Mouse (Mus musculus) megakaryocyte, embryonic 14.5 days (primary cell): Measurements from ENCODE around the gene Gm3187. TPM values are rescaled to one million over a fixed set of nuclear protein-coding genes. Genes with fewer than 3 reads are reported as not detected.
"Not testable (repeated sequence)": the region's sequence is repeated elsewhere in the genome, so short reads cannot be mapped to it uniquely, and the experiment has no call there.

Source experiments
- H3K27me3 ChIP-seq: replicated peaks from 2 replicates; pipeline ENCODE3; 2012; ENCODE audit warnings: inconsistent platforms
- H3K36me3 ChIP-seq: replicated peaks from 2 replicates; pipeline ENCODE3; 2012; ENCODE audit warnings: low read length, inconsistent platforms, mixed read lengths
- H3K4me1 ChIP-seq: 2 replicates; pipeline ENCODE4 v1.6.1; 2012; ENCODE audit warnings: inconsistent platforms
- H3K4me3 ChIP-seq: replicated peaks from 2 replicates; pipeline ENCODE3; 2012; ENCODE audit warnings: moderate library complexity, mild to moderate bottlenecking, inconsistent platforms
- H3K9me3 ChIP-seq: 2 replicates; pipeline ENCODE4 v1.6.1; 2012; ENCODE audit warnings: inconsistent platforms
- polyA plus RNA-seq: library from polyadenylated mRNA; stranded (reverse); fragments of >175 nt; gene quantifications from 2 replicates; pipeline ENCODE4 v1.2.3, GENCODE M21; 2012; ENCODE audit warnings: low replicate concordance; ENCODE audit not compliant: insufficient read depth

The Gm3187 gene
- polyA plus RNA-seq, result not detected in 2 replicates

DNA sequence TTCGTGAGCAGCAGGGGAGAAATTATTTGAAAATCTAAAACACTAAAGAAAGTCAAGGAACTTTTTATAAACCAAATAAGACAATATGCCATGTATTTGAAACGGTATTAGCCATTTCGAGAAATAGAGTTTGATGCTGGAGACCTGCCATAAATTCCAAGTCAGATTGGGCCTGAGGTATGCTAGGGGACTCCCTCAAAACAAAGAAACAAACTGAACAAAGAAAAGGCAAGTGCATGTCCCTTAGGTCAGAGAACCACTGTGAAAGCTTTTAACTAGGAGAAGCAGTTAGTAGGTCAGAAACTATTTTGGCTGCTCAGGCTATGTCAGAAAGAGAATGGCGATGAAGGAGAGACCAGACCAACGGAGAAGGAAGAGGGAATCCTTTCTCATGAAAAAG lies at the start of gene Gm3187:
TSS of gene Gm3187 (plus strand) at position 301 of the 400 bp plus-strand sequence.
- H3K9me3 ChIP-seq, H3K4me1 ChIP-seq, H3K36me3 ChIP-seq, H3K27me3 ChIP-seq, H3K4me3 ChIP-seq: not testable (repeated sequence)

GRCm38 (mm10) chr14:5455367-5455766 lies 28.6 kb upstream of the Gm3187 start, which contains the start of gene Gm3194:
Gene Gm3194, minus strand, starts transcription at chr14:5455467.
- H3K36me3 ChIP-seq, H3K4me1 ChIP-seq, H3K4me3 ChIP-seq, H3K27me3 ChIP-seq, H3K9me3 ChIP-seq: not testable (repeated sequence)

DNA sequence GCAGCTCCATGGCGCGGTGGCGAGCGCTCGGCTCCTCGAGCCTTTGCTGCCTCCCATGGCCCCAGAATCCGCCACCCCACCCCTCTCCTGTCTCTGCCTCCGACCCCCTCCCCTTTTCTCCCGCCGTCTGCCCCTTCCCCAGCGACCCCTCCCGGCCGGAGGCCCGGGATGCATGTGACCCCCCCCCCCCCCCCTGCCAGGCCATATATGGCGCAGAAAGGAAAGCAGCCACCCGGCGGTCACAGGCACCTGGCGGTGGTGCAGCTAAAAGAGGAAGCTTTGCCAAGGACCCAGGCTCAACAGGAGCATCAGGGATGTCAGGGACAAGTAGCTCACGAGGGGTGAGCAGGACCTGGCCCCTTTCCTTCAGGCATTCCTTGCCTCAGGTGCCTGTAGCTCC lies 23.5 kb upstream of the Gm3187 start:
- H3K36me3 ChIP-seq, H3K4me1 ChIP-seq, H3K9me3 ChIP-seq, H3K27me3 ChIP-seq, H3K4me3 ChIP-seq: not testable (repeated sequence)

DNA sequence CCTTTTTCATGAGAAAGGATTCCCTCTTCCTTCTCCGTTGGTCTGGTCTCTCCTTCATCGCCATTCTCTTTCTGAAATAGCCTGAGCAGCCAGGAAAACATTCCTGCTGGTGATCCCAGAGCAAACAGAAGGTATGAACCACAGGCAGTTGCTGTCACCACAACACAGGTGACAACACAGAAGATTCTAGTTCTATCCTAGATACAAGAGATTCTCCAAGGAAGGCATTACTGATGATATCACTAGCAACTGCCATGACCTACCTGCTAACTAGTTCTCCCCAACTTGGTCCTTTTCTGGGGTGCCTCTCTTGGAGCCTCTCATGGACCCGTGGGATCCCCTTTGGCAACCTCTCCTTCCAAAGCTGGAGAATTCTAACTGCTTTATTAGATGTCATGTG lies 6.3 kb upstream of the Gm3187 start, which contains the start of gene Gm8246:
TSS of gene Gm8246 (minus strand) at position 101 of the 400 bp plus-strand sequence.
- H3K4me3 ChIP-seq, H3K36me3 ChIP-seq, H3K27me3 ChIP-seq, H3K4me1 ChIP-seq, H3K9me3 ChIP-seq: not testable (repeated sequence)

GRCm38 (mm10) chr14:5501374-5501773 lies 17.4 kb downstream of the Gm3187 start, which contains the start of gene Gm3488:
Gene Gm3488, plus strand, starts transcription at chr14:5501674.
- H3K27me3 ChIP-seq, H3K9me3 ChIP-seq, H3K4me3 ChIP-seq, H3K4me1 ChIP-seq, H3K36me3 ChIP-seq: not testable (repeated sequence)

GRCm38 (mm10) chr14:5538196-5538595 lies 54.2 kb downstream of the Gm3187 start, which contains the start of gene Gm3532:
Gene Gm3532, plus strand, starts transcription at chr14:5538496.
- H3K27me3 ChIP-seq, H3K4me3 ChIP-seq, H3K9me3 ChIP-seq, H3K4me1 ChIP-seq, H3K36me3 ChIP-seq: not testable (repeated sequence)

Other genes starting within 250 kb of the Gm3187 start
- not detected in 2 replicates for gene Gm3526, start 223.6 kb upstream of the Gm3187 start, polyA plus RNA-seq
- gene Gm3542, start 149.3 kb upstream of the Gm3187 start, polyA plus RNA-seq, result not detected in 2 replicates
- gene Gm3500, start 95.2 kb upstream of the Gm3187 start, polyA plus RNA-seq, result not detected in 2 replicates
- gene Gm3194, start 28.7 kb upstream of the Gm3187 start, polyA plus RNA-seq, result not detected in 2 replicates
- gene Gm8246, start 6.4 kb upstream of the Gm3187 start, polyA plus RNA-seq, result not detected in 2 replicates
- gene Gm3488, start 17.5 kb downstream of the Gm3187 start, polyA plus RNA-seq, result not detected in 2 replicates
- not detected in 2 replicates for gene Gm3532, start 54.3 kb downstream of the Gm3187 start, polyA plus RNA-seq
- gene Gm8265, start 148.8 kb downstream of the Gm3187 start, polyA plus RNA-seq, result not detected in 2 replicates
- not detected in 2 replicates for gene Gm9603, start 203.2 kb downstream of the Gm3187 start, polyA plus RNA-seq